Mouse (Mus musculus) embryo, embryonic 10.5 days (tissue): Measurements from ENCODE around the gene Tmem132b.

Experiments
- DNase-seq: peaks from one replicate; pipeline ENCODE4 v3.0.0-alpha.2; 2015; ENCODE audit warnings: low spot score

The Tmem132b gene

DNA sequence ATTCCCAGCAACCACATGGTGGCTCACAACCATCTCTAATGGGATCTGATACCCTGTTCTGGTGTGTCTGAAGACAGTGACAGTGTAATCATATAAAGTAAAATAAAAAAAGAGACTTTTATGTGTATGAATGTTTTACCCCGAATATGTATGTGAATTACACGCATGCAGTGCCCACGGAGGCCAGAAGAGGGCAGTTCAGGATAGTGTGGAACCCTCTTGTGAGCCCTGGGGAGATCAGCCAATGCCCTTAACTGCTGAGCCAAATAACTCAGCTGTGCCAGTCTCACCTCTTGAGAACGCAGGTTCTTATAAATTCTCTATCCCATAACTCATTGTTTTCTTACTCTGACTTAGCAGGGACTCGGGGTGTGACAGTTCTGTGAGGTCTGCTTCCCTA is 12.9 kb upstream of the Tmem132b start:
- peak; percentile 52 for DNase-seq

DNA sequence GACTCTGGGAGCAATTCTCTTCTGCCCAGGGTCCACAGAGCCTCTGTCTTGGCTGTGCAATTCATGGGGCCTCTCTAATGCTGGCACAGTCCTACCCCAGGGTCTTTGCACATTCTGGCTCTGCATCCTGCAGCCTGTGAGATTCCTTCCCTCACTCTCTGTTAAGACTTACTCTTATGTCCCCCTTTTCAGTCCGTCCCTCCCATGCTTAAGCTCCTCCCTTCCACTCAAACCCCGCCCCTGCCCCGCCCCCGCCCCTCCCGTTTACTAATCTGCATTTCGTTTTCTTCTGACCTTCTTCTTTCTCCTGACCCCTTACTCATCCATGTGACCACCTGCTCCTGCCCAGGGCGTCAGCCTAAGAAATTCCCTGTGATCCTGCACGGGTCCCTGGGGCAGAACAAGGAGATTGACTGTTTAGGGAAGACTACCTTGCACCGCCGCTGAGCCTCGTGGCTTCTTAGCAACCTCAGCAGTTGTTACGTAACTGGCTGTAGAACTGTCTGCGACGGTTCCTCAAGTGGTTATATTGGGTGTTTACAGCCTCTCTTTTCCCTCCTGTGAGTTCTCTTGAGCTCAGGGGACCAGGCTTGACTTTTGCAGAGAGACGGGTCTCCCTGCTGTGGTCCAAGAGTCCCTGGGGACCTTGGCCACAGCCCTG is 10.5 kb upstream of the Tmem132b start:
- DNase-seq: peak; percentile 26

- DNase-seq: no peak
These were observed 8.2 kb upstream of the Tmem132b start for GRCm38 (mm10) chr5:125523361-125523760.

GRCm38 (mm10) chr5:125525516-125525915 is 6.1 kb upstream of the Tmem132b start:
- no peak for DNase-seq

GRCm38 (mm10) chr5:125526464-125526863 is 5.1 kb upstream of the Tmem132b start:
- peak; percentile 47 for DNase-seq

DNA sequence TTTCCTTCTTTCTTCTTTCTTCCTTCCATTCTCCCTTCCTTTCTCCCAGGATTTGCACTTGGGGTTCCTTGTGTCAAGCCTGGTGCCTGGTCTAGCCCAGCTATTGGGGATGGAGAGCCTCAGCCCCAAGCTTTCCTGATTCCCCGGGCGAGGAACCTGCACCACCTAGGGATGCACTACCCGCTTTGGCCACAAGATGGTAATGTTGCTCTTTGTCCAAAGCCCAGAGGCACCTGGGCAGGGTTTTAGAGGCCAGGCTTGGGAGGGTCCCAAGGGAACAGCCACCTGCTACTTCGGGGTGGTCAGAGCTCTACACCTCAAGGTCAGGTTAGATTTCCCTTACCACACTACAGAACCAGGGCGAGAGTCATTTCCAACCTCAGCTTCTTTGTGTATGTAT is 2.5 kb upstream of the Tmem132b start:
- DNase-seq: peak; percentile 86

DNA sequence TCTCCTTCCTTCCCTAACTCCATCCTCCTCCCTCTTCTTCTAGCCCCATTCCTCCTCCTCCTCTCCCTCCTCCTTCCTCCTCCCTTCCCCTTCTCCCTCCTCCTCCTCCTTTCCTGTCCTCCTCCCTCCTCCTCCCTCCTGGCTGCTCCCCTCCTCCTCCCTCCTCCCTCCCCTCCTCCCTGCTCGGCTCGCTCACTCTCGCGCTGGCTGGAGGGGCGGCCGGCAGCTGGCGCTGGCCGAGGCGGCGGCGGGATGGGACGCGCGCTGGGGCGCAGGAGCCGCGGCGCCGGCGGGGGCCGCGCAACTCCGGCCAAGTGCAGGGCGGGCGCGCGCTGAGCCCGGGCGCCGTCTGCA is 594 bp downstream of the Tmem132b start:
- DNase-seq: peak; percentile 76

- peak; percentile 13 for DNase-seq
These were observed 1.1 kb downstream of the Tmem132b start for GRCm38 (mm10) chr5:125532545-125533224.

GRCm38 (mm10) chr5:125533225-125533900 is 1.8 kb downstream of the Tmem132b start:
- DNase-seq: peak; percentile 22

GRCm38 (mm10) chr5:125534168-125534610 is 2.6 kb downstream of the Tmem132b start:
- DNase-seq: no peak

GRCm38 (mm10) chr5:125534611-125535324 is 3.2 kb downstream of the Tmem132b start:
- peak; percentile 61 for DNase-seq

DNA sequence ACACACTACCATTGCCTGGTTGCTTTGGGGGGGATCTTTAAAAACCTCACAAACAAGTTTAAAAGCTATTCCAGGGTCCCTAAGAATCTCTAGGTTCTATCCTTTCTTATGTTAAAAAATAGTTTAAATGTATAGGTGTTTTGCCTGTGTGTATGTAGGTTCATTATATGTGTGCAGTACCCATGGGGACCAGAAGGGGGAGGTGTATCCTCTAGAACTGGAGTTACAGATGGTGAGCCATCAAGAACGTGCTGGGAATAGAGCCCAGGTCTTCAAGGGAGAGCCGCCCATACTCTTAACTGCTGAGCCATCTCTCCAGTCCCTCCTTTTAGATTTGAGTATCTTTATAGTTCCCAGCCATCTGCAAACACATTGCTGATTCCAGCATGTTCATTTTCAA is 13.5 kb downstream of the Tmem132b start:
- no peak for DNase-seq

GRCm38 (mm10) chr5:125546293-125546692 is 14.7 kb downstream of the Tmem132b start:
- no peak for DNase-seq

DNA sequence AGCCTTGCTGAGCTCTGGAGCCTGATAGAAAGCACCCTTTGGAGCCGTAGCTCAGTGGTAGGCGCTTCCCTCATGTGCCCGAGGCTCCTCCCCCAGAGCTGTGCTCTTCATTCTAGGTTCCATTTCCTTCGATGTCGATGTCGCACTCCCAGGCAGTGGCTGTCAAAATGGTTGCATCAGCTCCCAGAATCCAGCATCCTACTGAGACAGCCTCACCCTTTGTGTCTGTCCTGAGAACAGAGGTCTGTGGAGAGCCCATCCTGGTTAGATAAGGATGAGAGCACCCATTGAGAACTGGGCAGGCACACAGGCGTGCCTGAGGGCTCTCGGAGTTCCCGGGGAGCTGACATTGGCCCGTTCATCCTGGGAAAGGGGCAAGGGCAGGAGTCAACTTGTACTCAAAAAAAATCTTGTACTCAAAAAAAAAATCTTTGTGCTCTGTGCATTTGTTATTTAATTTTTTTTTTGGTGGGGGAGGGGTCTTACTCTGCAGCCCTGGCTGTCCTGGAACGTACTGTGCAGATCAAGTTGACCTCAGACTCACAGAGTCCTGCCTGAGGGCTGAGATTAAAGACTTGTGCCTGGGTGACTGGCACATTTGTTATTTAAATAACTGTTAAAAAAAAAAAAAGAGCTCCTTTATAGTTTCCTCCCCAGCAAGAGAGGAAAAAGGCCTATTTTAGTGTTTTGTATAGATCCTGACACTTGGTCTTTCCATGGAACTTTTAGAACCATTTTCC is 18.3 kb downstream of the Tmem132b start:
- DNase-seq: peak; percentile 45

DNA sequence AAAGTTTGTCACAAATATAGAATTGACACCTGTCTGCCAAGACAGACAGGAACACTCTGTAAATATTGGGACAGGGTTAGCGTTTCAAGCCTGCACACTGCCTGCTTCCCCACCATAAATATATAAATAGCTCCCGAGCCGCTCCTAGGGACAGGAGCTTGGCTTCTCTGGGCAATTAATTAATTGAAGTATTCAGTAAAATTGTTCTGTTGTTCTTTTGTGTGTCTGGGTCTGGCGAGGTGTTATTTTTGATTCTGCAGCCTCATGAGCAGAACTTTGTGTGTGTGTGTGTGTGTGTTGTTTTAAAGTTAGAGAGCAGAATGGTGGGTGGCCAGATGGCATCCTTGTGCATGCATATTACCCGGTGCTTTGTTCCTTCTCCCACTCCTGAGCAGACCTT is 24.2 kb downstream of the Tmem132b start:
- DNase-seq: no peak

DNA sequence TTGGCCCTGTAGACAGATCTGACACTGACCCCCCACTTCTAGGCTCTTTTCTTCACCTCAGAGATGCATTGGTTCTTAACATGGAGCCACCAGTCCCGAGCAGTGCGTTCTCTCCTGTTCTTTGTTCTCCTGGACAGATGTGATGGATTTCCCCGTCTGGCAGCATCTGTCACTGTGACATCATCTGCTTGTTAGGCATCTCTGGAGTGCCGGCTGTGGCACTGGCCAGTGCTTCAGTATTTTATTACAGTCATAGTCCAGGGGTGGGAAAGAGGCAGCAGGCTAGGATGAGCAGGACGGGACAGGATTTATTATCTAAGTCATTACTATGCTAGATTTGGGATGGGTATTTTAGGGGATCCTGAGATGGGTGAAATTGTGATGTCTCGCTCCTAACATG is 31.9 kb downstream of the Tmem132b start:
- peak; percentile 42 for DNase-seq

DNA sequence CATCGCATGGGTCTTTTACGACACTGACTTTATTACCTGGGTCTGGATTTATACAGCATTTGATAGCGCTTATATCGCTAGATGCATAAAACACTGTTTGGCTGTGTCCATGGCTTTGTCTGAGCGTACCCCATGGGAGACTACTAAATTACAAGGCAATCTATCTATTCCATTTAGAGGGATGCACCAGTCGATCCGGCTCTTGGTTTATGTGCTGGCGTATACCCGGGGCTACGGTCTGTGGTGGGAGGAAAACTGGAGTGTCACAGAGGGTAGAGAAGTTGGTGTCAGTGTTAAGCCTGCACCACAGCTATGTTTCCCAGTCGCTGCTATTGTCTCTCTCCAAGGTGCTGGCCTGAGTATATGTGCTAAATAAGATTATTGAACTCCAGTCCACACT is 34.2 kb downstream of the Tmem132b start:
- peak; percentile 27 for DNase-seq

DNA sequence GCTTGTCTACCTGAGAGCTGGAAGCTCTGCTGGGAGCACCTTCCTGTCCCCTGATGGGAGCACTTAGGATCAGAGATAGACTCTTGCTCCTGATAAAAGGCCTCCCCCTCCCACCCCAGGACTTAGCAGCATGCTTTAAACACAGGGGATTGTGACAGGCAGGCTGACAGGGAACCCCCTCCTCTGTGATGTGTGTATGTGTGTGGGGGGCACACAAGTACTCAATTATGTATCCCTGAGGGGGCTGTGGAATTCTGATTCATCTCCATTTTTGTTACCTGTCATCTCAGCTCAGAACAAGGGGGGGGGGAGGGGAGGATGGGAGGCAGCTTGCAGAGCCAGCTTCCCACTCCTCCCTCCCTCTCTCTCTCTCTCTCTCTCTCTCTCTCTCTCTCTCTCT is 36.9 kb downstream of the Tmem132b start:
- DNase-seq: no peak

DNA sequence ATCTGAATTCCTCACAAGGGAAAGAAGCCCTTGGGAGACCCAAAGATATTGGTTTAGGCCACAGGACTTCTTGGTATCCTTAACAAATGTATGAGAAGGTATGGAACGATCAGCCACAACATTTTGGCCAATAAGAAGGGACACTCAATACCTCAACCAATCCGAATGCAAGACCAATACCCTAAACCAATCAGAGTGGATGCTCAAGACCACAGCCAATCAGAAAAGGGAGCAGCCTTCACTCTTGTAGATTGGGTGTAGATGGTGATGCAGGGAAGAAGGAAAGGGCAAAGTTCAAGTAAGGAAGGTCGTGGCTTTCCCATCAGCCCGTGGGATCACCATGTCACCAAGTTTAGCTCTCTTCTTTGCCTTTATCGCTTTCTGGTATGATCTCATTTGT is 40.4 kb downstream of the Tmem132b start:
- DNase-seq: no peak

GRCm38 (mm10) chr5:125574886-125575285 is 43.3 kb downstream of the Tmem132b start:
- peak; percentile 33 for DNase-seq

DNA sequence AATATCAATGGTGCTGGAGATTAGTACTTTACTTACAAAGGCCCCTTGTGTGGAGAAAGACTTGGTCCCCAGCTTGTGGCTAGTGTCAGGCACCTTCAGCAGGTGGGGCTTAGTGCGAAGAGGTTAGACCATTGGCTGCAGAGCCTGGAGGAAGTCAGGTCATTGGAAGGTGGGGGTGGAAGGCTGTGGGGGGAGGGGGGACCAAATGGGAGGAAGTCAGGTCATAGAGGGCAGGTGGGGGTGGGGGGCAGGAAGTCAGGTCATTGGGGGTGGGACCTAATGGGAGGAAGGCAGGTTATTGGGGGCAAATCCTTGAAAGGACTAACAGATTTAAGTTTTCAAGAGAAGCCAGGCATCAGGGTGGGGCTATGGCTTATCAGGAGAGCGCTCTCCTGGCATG is 44.3 kb downstream of the Tmem132b start:
- no peak for DNase-seq

GRCm38 (mm10) chr5:125578661-125579060 is 47.1 kb downstream of the Tmem132b start:
- DNase-seq: no peak
